Mouse (Mus musculus) CH12.LX (cell line): ENCODE measurements around the gene Chpf2.
A peak's percentile ranks its signal among the peaks of the same experiment; 100 is the strongest.

Source experiments
- CTCF ChIP-seq, 2 experiments: IDR thresholded peaks in 1 of 2; conservative IDR thresholded peaks in 1 of 2; 2 replicates each; pipeline ENCODE4 v1.5.1; 2011 to 2012; ENCODE audit warnings: low read depth in 2 of 2, low read length in 2 of 2, improper control_type of control experiment in 1 of 2, inconsistent platforms in 1 of 2, mild to moderate bottlenecking in 1 of 2, moderate library complexity in 1 of 2
- GABPA ChIP-seq: IDR thresholded peaks from 2 replicates; pipeline ENCODE4 v1.6.1; 2012; ENCODE audit warnings: low read depth, low read length, improper control_type of control experiment, inconsistent platforms; ENCODE audit not compliant: insufficient replicate concordance
- MAX ChIP-seq: IDR thresholded peaks from 2 replicates; pipeline ENCODE4 v1.6.1; 2011; ENCODE audit warnings: low read length, improper control_type of control experiment
- POLR2AphosphoS2 ChIP-seq: IDR thresholded peaks from 2 replicates; pipeline ENCODE4 v1.6.1; 2011; ENCODE audit warnings: low read depth, low read length, improper control_type of control experiment

DNA sequence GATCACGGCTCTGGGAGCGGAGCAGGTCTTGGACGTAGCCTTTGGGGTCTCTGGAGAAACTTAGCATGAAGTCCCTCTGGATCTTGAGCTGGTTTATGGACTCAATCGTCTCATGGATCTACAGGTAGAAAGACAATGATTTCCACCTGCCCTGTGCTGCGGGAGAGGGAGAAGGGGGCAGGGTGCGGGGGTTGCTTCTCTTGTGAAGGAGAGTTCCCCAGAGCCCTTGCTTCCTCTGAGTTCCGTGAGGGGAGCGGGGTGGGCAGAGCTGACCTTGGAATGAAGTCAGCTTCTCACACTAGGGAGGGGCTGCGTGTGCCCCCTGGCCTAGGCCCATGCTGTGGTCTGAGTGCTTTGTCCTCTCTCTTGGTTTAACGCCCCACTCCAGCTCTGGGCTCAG lies 6.7 kb downstream of the Chpf2 start:
- TF ChIP-seq CTCF (conservative IDR thresholded peaks at IDR 0.05 in 1 of 2, IDR thresholded peaks at IDR 0.05 in 1 of 2; ENCODE audit: low read depth in 2 of 2, low read length in 2 of 2) (no peak), GABPA (no peak), MAX (no peak), POLR2AphosphoS2 (0 out of 2 replicates have a peak, but pooled peaks have one; percentile 56)
